Mouse (Mus musculus): ENCODE results near the gene Ppm1h. TPM values are rescaled to one million over a fixed set of nuclear protein-coding genes. Genes with fewer than 3 reads are reported as not detected.
"Not testable (repeated sequence)": the region's sequence is repeated elsewhere in the genome, so short reads cannot be mapped to it uniquely, and the experiment has no call there.

Ppm1h gene
- polyA plus RNA-seq, 1 experiment from 2014 or later = 7.6 TPM

DNA sequence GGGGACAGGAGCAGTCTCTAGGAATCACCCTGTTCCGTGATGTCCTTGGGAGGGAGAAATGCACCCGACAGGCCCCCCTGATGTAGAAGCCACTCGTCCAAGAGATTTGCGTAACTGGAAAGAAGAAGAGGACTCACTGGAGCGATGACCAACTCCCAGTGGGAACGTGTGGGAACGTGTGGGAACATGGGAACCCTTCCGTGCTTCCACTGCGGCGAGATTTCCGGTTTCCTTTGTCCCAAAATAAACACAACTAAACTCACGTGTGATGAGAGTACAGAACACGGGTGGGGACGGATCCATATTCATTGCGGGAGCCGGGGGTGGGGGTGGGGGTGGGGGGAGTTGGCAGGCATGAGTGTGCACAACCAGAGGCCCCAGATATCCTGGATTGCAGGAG is 281.7 kb downstream of the Ppm1h start:
- Histone ChIP-seq H3K9ac (no peak overlapping the region), H3K4me3 (no peak overlapping the region), H3K4me1 (peaks cover 23% of the 10 kb centered on the region), H3K9me3 (no peaks in the 10 kb centered on the region), H3K4me2 (no peak overlapping the region), H3K36me3 (no peaks in the 10 kb centered on the region), H3K27me3 (0 out of 2 replicates have a peak, but pooled peaks cover 3% of the 10 kb centered on the region), H3K27ac (no peak overlapping the region)
- WGBS = 73% methylated on average over 16 of the region's 16 CpGs
- ATAC-seq (ENCODE audit: borderline replicate concordance, extremely low read depth, low FRiP score, low TSS enrichment) = no peak

GRCm38 (mm10) chr10:122960738-122961137 is 282.2 kb downstream of the Ppm1h start:
- H3K4me3 ChIP-seq = no peak overlapping the region
- H3K36me3 ChIP-seq = no peaks in the 10 kb centered on the region
- no peak overlapping the region for H3K27ac ChIP-seq
- no peak overlapping the region for H3K9ac ChIP-seq
- H3K4me2 ChIP-seq = peak overlapping the region; percentile 23; the same call in 1 of the 2 replicates
- no peaks in the 10 kb centered on the region for H3K9me3 ChIP-seq
- WGBS = 39% methylated on average over 16 of the region's 16 CpGs
- peaks cover 23% of the 10 kb centered on the region for H3K4me1 ChIP-seq
- peak; percentile 41; the same call in 1 of the 2 replicates for ATAC-seq (ENCODE audit: borderline replicate concordance, extremely low read depth, low FRiP score, low TSS enrichment)
- H3K27me3 ChIP-seq = 0 out of 2 replicates have a peak, but pooled peaks cover 3% of the 10 kb centered on the region

GRCm38 (mm10) chr10:122961494-122961893 is 282.9 kb downstream of the Ppm1h start:
- Histone ChIP-seq H3K9ac (no peak overlapping the region), H3K27me3 (0 out of 2 replicates have a peak, but pooled peaks cover 3% of the 10 kb centered on the region), H3K9me3 (no peaks in the 10 kb centered on the region), H3K27ac (0 out of 2 replicates have a peak overlapping the region, but pooled peaks have one; percentile 19), H3K36me3 (no peaks in the 10 kb centered on the region), H3K4me1 (peaks cover 23% of the 10 kb centered on the region), H3K4me2 (0 out of 2 replicates have a peak overlapping the region, but pooled peaks have one; percentile 13), H3K4me3 (no peak overlapping the region)
- no peak for ATAC-seq (ENCODE audit: borderline replicate concordance, extremely low read depth, low FRiP score, low TSS enrichment)
- 40% methylated on average over 9 of the region's 9 CpGs for WGBS

- no peak for ATAC-seq (ENCODE audit: borderline replicate concordance, extremely low read depth, low FRiP score, low TSS enrichment)
- H3K4me2 ChIP-seq = no peak overlapping the region
- WGBS = 73% methylated on average over 9 of the region's 9 CpGs
Observed at GRCm38 (mm10) chr10:122962651-122963050, 284.1 kb downstream of the Ppm1h start.

DNA sequence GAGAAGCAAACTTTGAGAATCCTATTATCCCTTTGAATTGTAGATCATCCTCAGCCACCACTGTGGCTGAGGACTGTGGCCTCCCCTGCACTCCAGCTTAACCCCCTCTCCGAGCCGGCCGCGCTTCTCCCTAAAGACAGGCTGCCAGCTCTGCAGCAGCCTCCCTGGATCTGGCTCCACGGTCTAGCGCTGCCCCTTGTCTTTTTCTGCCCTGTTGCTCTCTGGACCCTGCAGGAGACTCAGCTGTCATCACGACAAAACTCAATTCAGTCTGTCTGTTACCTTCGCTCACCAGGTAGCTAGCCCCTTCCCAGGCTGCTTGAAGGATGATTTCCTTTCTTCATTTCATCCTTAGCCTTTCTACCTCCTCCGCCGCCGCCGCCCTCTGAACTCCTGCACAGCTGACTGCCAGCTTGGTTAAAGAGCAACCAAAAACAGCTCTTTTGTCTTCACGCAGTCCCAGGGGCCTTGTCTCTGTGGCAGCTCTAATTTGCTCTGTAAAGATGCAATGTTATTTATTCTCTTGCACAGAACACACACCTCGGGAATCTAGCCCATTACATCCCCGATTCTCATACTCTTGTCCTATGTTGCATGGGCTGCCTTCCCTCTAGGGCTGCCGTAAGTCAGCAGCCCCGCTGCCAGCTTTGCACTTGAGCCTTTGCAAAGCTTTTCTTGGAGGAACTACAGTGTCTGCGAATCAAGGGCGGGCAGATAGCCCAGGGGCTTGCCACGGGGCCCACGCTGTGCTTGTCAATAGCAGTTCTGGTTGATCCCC is 285.1 kb downstream of the Ppm1h start:
- Histone ChIP-seq H3K9me3 (no peaks in the 10 kb centered on the region), H3K36me3 (no peaks in the 10 kb centered on the region), H3K27ac (no peak overlapping the region), H3K9ac (no peak overlapping the region), H3K27me3 (0 out of 2 replicates have a peak, but pooled peaks cover 3% of the 10 kb centered on the region), H3K4me2 (peak overlapping the region; percentile 42), H3K4me3 (peak overlapping the region; percentile 12; the same call in 1 of the 2 replicates), H3K4me1 (peaks cover 23% of the 10 kb centered on the region)
- 7% methylated on average over 21 of the region's 21 CpGs for WGBS
- no peak for ATAC-seq (ENCODE audit: borderline replicate concordance, extremely low read depth, low FRiP score, low TSS enrichment)

More at GRCm38 (mm10) chr10:122962651-122963050, 284.1 kb downstream of the Ppm1h start:
- H3K4me3 ChIP-seq = no peak overlapping the region
- 0 out of 2 replicates have a peak, but pooled peaks cover 3% of the 10 kb centered on the region for H3K27me3 ChIP-seq
- no peaks in the 10 kb centered on the region for H3K36me3 ChIP-seq
- H3K9me3 ChIP-seq = no peaks in the 10 kb centered on the region
- H3K27ac ChIP-seq = no peak overlapping the region
- H3K9ac ChIP-seq = no peak overlapping the region
- peaks cover 23% of the 10 kb centered on the region for H3K4me1 ChIP-seq

DNA sequence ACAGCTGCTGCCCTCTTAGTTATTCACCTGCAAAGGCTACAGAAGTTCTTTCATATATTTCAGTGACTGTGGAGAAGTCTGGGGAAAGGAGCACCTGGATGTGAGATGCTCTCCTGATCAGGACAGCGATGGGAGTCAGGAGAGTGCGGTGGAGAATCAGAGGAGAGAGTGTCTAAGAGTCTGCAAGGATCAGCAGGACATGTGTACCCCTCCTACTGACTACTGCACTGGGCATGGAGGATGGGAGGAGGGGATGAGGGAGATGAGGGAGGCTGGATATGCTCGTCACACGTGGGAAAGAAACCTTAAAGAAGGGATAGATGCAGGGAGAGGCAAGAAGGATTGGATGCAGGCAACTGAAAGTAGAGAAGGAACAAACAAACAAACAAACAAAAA is 285.7 kb downstream of the Ppm1h start:
- Histone ChIP-seq H3K4me1 (peaks cover 23% of the 10 kb centered on the region), H3K9me3 (no peaks in the 10 kb centered on the region), H3K27me3 (0 out of 2 replicates have a peak, but pooled peaks cover 3% of the 10 kb centered on the region), H3K4me2 (peak overlapping the region; percentile 42), H3K9ac (no peak overlapping the region), H3K27ac (no peak overlapping the region), H3K36me3 (no peaks in the 10 kb centered on the region), H3K4me3 (no peak overlapping the region)
- no peak for ATAC-seq (ENCODE audit: borderline replicate concordance, extremely low read depth, low FRiP score, low TSS enrichment)
- WGBS = 44% methylated on average over 4 of the region's 4 CpGs

GRCm38 (mm10) chr10:122965650-122966049 is 287.1 kb downstream of the Ppm1h start:
- not testable (repeated sequence) for H3K27ac ChIP-seq; H3K36me3 ChIP-seq; H3K27me3 ChIP-seq; H3K4me3 ChIP-seq; H3K9me3 ChIP-seq; H3K9ac ChIP-seq; H3K4me2 ChIP-seq; ATAC-seq (ENCODE audit: borderline replicate concordance, extremely low read depth, low FRiP score, low TSS enrichment)
- peaks cover 21% of the 10 kb centered on the region for H3K4me1 ChIP-seq
- 98% methylated on average over 5 of the region's 5 CpGs for WGBS

DNA sequence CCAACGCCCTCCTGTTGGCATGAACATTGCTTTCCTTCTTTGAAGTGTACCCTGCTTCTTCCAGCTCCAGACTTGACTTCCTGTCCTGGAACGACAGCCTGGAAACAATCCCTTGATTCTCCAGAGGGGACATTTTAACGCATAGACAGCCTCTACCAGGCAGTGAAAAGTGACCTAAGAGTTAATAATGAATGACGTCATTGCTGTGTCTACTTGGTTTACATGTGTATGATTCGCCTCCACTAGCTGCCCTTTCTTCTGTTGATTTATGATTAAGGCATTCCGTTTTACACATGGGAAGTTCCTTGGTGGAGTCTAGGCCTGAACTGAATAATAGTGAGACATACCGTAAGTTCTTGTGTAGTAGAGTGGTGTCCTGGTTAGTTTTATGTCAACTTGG is 287.9 kb downstream of the Ppm1h start:
- no peaks in the 10 kb centered on the region for H3K9me3 ChIP-seq
- peaks cover 13% of the 10 kb centered on the region for H3K4me1 ChIP-seq
- H3K36me3 ChIP-seq = no peaks in the 10 kb centered on the region
- no peak overlapping the region for H3K27ac ChIP-seq
- no peak overlapping the region for H3K4me3 ChIP-seq
- no peak overlapping the region for H3K4me2 ChIP-seq
- WGBS = 42% methylated on average over 7 of the region's 7 CpGs
- ATAC-seq (ENCODE audit: borderline replicate concordance, extremely low read depth, low FRiP score, low TSS enrichment) = no peak
- 0 out of 2 replicates have a peak, but pooled peaks cover 3% of the 10 kb centered on the region for H3K27me3 ChIP-seq
- H3K9ac ChIP-seq = no peak overlapping the region

- no peak overlapping the region for H3K4me3 ChIP-seq
Observed at GRCm38 (mm10) chr10:122970188-122970587, 291.6 kb downstream of the Ppm1h start.

GRCm38 (mm10) chr10:122973241-122973640 is 294.7 kb downstream of the Ppm1h start:
- H3K4me3 ChIP-seq = no peak overlapping the region
- no peaks in the 10 kb centered on the region for H3K27me3 ChIP-seq
- H3K4me2 ChIP-seq = no peak overlapping the region
- H3K4me1 ChIP-seq = no peaks in the 10 kb centered on the region
- peak; percentile 58; the same call in 1 of the 2 replicates for ATAC-seq (ENCODE audit: borderline replicate concordance, extremely low read depth, low FRiP score, low TSS enrichment)
- no peaks in the 10 kb centered on the region for H3K36me3 ChIP-seq
- H3K9ac ChIP-seq = no peak overlapping the region
- H3K9me3 ChIP-seq = no peaks in the 10 kb centered on the region
- H3K27ac ChIP-seq = no peak overlapping the region

More at GRCm38 (mm10) chr10:122970188-122970587, 291.6 kb downstream of the Ppm1h start:
- Histone ChIP-seq H3K27ac (no peak overlapping the region), H3K9ac (no peak overlapping the region), H3K4me1 (no peaks in the 10 kb centered on the region), H3K36me3 (no peaks in the 10 kb centered on the region), H3K27me3 (no peaks in the 10 kb centered on the region), H3K9me3 (no peaks in the 10 kb centered on the region), H3K4me2 (no peak overlapping the region)
- ATAC-seq (ENCODE audit: borderline replicate concordance, extremely low read depth, low FRiP score, low TSS enrichment) = no peak; the same call in 1 of the 2 replicates
- 83% methylated on average over 7 of the region's 7 CpGs for WGBS

DNA sequence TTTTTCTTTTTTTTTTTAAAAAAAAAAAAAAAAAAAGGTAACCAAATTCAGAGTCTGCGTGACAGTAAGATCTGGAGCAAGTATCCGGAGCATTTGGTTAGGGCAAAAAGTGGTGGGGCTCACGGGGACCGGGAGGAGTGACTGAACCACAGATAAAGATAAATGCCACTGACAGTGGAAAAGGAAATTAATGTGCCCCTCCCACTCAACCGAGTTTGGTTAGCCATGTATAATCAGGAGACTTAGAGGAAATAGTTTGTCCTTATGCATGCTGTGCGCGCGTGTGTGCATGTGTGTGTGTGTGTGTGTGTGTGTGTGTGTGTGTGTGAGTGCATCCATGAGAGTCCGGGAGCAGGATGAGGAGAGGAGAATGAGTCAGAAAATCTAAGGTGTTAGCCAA is 297.5 kb downstream of the Ppm1h start:
- 64% methylated on average over 9 of the region's 9 CpGs for WGBS
- no peak overlapping the region for H3K4me2 ChIP-seq
- ATAC-seq (ENCODE audit: borderline replicate concordance, extremely low read depth, low FRiP score, low TSS enrichment) = no peak

GRCm38 (mm10) chr10:122979356-122979755 is 300.8 kb downstream of the Ppm1h start:
- H3K27me3 ChIP-seq = no peaks in the 10 kb centered on the region
- H3K4me2 ChIP-seq = no peak overlapping the region
- no peak overlapping the region for H3K27ac ChIP-seq
- peaks cover 13% of the 10 kb centered on the region for H3K4me1 ChIP-seq
- ATAC-seq (ENCODE audit: borderline replicate concordance, extremely low read depth, low FRiP score, low TSS enrichment) = peak; percentile 15; the same call in 1 of the 2 replicates
- no peaks in the 10 kb centered on the region for H3K9me3 ChIP-seq
- no peak overlapping the region for H3K4me3 ChIP-seq
- H3K9ac ChIP-seq = no peak overlapping the region
- H3K36me3 ChIP-seq = peaks cover 14% of the 10 kb centered on the region

More for the DNA sequence above, 297.5 kb downstream of the Ppm1h start:
- no peak overlapping the region for H3K9ac ChIP-seq
- no peaks in the 10 kb centered on the region for H3K4me1 ChIP-seq
- H3K4me3 ChIP-seq = no peak overlapping the region
- H3K27ac ChIP-seq = no peak overlapping the region
- no peaks in the 10 kb centered on the region for H3K9me3 ChIP-seq
- peaks cover 7% of the 10 kb centered on the region for H3K36me3 ChIP-seq
- no peaks in the 10 kb centered on the region for H3K27me3 ChIP-seq

Measured in lung, embryonic 15.5 days (tissue).